Mouse (Mus musculus) mesoderm, embryonic 11.5 days (tissue): ENCODE results near the gene Hoxc9.
A peak's percentile ranks its signal among the peaks of the same experiment; 100 is the strongest.

Experiments
- DNase-seq: peaks from one replicate; pipeline ENCODE4 v3.0.0-alpha.2; 2012; ENCODE audit warnings: low read depth, low spot score

Gene Hoxc9

DNA sequence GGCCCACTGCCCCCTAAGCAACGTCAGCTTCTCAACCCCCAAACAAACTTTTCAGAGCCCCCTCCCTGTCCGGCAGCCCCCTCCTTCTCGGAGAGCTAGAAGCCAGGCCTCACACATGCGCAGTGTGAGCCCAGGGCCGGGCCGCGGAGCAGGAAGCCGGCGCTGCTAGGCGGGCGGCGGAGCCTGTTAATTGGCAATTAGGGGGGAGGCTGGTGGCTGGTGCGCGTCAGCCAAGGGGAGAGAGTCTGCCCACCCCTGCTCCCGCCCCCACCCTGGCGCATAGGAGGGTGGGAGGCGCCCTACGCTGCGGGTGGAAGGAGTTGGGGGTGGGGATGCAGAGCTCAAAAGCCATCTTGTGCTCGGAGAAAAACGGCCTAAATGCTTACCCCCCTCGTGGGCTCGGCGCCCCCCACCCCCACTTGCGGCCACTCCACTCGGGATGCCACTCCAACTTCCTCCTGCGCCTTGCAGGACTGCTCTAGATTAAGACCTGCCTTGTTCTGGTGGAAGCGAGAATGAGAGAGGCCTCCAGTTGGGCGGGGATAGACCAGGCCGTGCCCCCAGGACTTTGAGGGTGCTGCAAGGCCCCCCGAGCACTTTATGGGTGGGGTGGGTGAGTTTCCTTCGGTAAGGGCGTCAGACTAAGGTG, 23.1 kb downstream of the Hoxc9 start:
- DNase-seq, result peak; percentile 91

DNA sequence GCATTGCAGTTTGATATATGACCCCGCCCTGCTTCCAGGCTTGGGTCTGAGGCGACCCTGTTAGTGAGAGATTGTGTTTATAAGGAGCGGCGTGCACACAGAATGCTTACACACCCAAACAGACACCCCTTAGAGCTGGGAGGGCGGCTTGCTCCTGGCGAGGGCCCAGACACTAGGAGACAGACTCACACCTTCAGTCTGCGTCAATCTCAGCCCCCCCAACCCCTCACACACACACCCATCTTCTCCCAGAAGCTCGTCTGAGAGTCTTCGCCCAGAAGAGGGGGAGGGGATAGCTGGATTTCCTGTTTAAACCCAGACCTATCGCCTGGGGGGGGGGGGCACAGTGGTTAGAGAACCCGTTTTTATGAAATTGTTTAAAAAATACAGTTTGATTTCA, 23.7 kb downstream of the Hoxc9 start:
- DNase-seq, result no peak

GRCm38 (mm10) chr15:103000501-103000901, 24.3 kb downstream of the Hoxc9 start:
- DNase-seq, result no peak

DNA sequence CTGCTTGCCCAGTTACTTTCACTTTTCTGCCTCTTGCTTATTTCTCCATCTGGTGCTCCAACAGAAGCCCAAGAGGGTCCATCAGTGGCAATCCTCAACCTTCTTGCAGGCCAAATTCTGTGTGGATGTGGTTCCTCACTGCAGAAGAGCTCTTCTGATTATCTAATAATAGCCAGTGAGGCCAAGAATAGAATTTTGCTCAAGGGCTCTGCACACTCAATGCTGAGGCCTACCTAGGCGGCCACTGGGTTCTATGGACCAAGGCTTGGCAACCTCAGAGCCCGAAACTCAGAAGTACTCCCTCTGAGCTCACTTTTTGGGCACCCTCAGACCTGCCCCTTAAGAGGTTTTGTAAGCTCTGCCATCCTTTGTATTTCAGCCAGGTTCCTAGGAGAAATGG, 25.1 kb downstream of the Hoxc9 start:
- no peak for DNase-seq

DNA sequence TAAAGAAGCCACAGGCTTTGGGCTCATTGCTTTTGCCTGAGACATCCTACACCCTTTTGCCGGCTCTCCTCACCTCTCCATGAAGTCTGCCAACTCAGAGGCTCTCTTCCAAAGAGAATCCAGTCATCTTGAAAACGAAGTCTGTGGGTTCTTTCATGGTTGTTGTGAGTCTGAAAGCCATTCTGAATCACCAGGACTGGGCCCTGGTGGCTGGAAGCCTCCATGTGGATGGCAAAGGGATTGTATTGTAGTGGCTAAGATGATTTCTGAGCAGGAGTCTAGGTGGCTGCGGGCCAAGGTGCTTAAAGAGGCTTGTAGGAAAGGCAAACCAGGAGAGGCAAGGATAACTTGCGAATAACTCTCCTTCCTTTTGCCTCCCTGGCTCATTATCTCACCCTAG, 25.9 kb downstream of the Hoxc9 start:
- no peak for DNase-seq

DNA sequence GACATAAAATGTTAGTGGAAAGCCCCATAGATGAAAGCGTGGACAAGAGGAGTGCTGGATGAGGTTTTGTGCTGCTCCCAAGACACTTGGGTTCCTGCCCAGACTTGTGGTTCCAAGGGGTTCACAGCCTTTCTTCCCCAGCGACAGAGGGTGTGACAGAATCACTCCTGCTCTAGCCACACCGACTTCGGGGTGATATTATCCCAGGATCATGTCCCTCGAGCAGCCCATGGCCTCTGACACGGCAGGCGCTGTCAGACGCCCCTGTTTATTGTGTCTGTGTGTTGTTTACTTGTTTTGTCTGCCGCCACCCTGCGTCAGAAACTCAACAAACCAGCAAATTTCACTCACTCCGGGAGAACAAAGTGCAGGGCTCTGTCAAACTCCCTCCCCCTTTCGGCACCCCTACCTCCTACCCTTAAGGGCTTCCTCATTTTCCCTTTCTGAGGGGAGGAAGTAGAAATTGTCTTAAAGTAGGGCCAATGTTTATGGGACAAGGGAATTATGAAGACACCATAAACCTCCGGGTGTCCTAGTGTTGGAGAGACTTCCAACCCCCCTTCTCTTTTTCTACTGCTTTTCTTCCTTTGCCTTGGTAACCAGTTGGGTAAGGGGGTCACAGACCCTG, 26.7 kb downstream of the Hoxc9 start:
- DNase-seq, result no peak

- DNase-seq, result no peak
Observed at GRCm38 (mm10) chr15:103005308-103005707, 29.1 kb downstream of the Hoxc9 start.

DNA sequence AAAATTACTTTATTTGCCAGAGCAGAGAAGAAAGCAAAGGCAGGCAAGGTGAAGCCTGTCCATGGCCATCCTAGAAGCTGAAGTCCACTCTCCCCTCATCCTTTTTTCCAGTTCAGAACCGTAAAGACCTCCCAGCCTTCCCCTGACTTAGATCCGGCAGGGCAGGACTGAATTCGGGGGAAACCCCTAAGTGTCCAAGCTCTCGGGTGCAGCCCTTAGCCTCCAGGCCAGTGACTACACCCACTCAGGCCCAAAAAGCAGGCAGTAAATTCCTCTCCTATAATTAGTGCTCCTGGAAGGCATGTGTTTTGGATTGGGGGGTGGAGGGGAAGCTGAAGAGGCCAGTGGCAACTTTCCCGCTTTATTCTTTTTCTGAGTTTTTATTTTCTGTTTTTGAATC, 29.6 kb downstream of the Hoxc9 start:
- no peak for DNase-seq

DNA sequence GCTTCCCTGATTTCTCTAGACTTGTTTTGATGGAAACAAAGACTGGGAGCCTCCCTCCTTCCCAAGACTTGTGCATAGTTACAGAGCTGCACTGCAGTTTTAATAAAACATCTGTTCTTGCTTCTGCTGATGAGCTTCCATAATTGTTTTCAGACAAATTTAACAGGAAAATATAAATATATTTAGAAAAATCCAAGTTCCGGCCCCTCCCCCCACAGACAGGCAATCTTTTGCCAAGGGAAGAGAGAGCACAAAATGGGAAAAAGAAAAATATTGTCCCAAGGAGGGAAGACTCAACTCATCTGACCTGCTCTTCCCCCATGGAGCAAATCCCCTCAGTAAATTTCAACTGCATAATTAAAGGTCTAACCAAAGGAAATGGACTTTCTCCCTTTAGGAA, 30.1 kb downstream of the Hoxc9 start:
- DNase-seq, result no peak

GRCm38 (mm10) chr15:103009265-103010111, 33.2 kb downstream of the Hoxc9 start:
- DNase-seq, result no peak

DNA sequence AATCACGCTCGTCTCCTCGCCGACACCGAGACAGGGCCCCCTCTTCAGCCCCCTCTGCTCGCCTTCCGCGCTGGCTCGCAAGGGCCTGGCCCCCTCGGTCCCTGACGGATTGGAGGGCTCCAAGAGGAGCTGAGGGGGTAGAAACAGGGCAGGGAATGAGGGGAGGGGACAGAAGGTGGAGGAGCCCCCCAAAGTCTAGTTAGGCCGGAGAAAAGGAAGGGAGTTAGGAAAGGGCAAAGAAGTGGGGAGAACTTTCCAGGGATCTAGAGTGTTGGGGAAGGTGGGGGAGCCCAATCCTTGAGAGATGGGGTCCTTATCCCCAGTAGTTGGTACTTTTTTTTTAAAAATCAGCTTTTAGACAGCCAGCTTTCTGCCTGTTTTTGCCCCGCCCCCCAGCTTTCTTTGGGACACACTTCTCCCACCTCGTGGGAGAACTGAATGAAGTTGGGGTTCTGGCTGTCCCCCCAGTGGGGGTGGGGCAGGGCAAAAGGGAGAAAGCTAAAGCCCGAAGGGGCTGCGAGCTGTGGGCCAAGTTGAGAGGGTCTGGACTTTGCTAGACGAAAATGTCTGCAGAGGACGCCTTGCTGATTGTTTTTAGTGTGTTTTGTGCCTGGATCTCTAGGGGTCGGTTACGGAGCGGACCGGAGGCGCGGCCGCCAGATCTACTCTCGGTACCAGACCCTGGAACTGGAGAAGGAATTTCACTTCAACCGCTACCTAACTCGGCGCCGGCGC, 34.0 kb downstream of the Hoxc9 start:
- no peak for DNase-seq

- no peak for DNase-seq
Observed at GRCm38 (mm10) chr15:103010847-103011555, 34.8 kb downstream of the Hoxc9 start.

DNA sequence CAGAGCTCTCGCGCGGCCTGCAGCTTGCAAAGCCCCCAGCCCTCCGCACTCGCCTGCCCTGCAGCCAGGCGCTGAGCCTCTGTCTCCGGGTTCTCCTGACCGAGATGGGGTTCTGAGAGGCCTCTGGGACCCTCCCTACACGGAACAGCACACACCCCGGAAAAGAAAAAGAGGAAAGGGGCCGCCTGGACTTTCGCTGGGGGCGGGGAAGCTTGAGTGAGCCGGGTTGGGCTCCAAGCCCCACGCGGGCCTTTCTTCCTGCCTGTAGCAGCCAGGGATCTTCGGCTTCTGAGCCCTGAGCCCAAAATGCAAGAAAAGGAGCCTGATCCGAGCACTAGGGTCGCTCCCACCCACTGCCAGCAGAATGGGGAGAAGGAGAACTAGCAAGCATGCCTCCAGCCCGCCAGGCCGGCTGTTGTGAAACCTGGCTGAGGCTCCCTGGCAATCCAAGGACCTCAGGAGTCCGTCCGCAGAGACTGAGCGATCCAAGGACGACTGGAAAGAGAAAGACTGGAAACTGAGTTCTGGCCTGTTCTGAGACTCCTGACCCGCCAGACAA, 35.8 kb downstream of the Hoxc9 start:
- DNase-seq, result no peak

GRCm38 (mm10) chr15:103013238-103013984, 37.2 kb downstream of the Hoxc9 start:
- DNase-seq, result peak; percentile 94

DNA sequence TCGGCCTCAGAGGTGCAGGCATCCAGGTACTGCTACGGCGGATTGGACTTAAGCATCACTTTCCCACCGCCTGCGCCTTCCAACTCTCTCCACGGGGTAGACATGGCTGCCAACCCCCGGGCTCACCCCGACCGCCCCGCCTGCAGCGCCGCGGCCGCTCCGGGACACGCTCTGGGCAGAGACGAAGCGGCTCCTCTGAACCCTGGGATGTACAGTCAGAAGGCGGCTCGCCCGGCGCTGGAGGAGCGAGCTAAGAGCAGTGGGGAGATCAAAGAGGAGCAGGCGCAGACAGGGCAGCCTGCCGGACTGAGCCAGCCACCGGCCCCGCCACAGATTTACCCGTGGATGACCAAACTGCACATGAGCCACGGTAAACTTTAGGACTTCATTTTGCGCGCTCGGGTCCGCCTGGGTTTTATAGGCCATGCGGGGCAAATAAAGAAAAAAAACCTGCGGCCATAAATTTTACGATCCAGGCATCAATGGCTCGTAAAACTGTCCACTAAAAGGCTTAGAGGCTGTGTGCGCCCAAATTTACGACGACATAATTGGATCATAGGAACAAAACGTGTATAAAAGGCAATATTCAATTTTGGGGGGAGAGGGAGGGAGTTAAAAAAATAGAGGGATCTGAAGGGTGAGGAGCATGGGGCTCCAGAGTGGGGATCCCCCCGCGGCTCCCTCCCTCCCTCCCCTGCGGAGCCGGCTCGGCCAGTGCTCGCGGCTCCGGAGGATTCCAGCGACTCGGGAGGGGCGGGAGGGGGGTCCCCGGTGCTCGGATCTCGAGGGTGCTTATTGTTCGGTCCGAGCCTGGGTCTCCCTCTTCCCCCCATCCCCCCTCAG, 38.1 kb downstream of the Hoxc9 start:
- peak; percentile 92 for DNase-seq

DNA sequence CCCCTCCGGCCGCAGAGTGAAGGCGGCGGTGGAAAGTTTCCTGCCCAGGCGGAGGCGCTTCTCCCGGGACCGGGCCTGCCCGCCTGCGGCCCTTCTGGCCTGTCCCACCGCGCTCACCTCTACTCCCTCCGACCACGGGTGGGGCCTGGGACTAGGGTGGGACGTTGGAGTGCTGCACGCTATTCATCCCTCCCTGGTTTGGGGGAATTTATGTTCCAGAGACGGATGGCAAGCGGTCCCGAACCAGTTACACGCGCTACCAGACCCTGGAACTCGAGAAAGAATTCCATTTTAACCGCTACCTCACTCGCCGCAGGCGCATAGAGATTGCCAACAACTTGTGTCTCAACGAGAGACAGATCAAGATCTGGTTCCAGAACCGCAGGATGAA, 38.8 kb downstream of the Hoxc9 start:
- peak; percentile 71 for DNase-seq

DNA sequence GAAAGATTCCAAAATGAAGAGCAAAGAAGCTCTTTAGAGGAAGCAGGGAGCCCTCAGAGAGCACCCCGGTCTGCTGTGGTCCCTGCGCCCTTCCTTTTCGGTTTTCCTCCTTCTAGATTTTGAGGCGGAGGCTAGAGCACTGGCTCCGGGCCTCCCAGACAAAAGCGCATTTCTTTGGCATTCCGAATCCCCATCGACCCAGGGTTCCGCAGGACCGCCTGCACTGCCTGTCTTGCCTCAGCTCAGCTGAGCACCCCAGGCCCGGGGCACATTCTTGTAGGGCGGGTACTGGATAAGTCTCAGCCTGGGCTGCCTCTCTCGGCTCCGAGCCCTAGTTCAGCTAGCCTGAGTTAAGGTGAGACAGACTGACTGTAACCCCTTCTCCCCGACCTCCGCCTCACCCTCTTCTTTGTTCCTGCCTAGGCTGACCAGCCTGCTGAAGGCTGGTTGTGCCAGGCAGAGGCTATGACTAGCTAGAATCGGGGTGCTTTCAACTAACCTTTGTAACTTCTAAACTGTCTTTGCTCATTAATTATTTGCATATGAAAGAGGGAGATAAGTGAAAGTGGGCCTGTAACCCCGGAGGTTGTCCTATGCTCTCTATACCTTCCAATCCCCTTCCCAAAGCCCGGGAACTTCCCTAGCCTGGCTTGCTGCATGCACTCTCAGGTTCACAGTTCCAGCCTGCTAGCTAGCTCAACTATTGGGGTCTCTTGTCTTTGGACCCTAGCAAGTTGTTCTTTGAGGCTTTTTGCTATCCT, 39.3 kb downstream of the Hoxc9 start:
- no peak for DNase-seq

GRCm38 (mm10) chr15:103018636-103019035, 42.4 kb downstream of the Hoxc9 start, which contains the start of gene Hoxc4:
TSS of gene Hoxc4 (plus strand) at chr15:103018934.
- peak; percentile 78 for DNase-seq
